Comparison of ENCODE assay signal across 11 mouse cellular contexts in the genomic region with DNA sequence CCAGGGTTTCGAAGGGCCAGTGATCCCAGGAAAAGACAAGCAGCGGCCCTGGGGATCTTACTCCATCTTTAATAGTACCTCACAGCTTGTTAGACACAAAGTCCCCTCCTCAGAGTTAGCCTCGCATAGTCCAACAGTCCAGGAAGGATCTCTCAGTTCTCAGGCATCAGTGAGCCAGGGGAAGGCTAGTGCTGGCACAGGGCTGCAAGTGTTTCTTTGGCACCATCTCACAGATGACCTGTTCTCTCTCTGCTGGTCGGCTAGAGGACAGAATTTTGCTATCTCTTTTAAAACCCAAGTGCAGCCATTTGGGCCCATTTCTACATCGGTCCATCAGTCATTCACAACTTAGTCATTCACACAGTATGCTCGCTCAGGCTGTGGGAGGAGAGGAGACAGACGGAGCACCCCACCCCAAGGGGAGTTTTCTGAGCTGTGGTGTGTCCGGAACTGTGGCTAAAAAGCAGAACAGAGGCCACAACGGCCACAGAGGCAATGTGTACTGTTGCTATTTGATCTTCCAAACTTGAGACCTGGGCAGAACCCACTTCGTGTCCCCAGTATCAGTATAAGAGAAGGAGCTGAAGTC. TPM values are rescaled to one million over a fixed set of nuclear protein-coding genes. Genes with fewer than 3 reads are reported as not detected.
DNase-seq lines count a peak whose midpoint lies in the region; ATAC-seq lines count a peak whose summit lies in the region.
"Had no signal": no experiment of that assay in that cellular context is flagged by ENCODE, and none has a peak within 500 bp of the region (broad histone marks: within the 10 kb centered on the region; RNA-seq: fewer than 3 reads in every experiment).

No protein-coding gene starts in this region.

- no peak overlapping the region for H3K4me2 ChIP-seq in heart, embryonic 14.5 days (ENCODE audit: low read length)
- no peak overlapping the region for H3K4me2 ChIP-seq in lung, embryonic 15.5 days
- H3K4me2 ChIP-seq in embryonic facial prominence, embryonic 15.5 days (replicated peaks): no peak overlapping the region
- H3K4me2 ChIP-seq: hindbrain, embryonic 15.5 days had no signal

- H3K9me3 ChIP-seq in heart, embryonic 14.5 days (ENCODE audit: control insufficient read depth, low read length): no peaks in the 10 kb centered on the region
- H3K9me3 ChIP-seq in lung, embryonic 15.5 days: no peaks in the 10 kb centered on the region
- H3K9me3 ChIP-seq in embryonic facial prominence, embryonic 15.5 days (replicated peaks): no peaks in the 10 kb centered on the region
- H3K9me3 ChIP-seq: hindbrain, embryonic 15.5 days; megakaryocyte, embryonic 14.5 days had no signal

- no peak for DNase-seq in heart, postnatal 14 days
- no peak for DNase-seq in lung, postnatal 25 days (ENCODE audit: low spot score)
- DNase-seq in ovary, postnatal 14 days (ENCODE audit: low spot score): no peak
- DNase-seq in gastrocnemius, postnatal 4 days (ENCODE audit: low spot score in 2 of 2): no peak
- DNase-seq: thymus, postnatal 14 days had no signal

- no peak for ATAC-seq in heart, embryonic 14.5 days (ENCODE audit: insufficient number of reproducible peaks, insufficient read depth, low FRiP score, low read depth)
- no peak for ATAC-seq in lung, embryonic 15.5 days (ENCODE audit: borderline replicate concordance, extremely low read depth, low FRiP score, low TSS enrichment)
- ATAC-seq in embryonic facial prominence, embryonic 15.5 days (ENCODE audit: insufficient number of reproducible peaks, low FRiP score, low TSS enrichment, low read depth): no peak
- peak; percentile 61 for ATAC-seq in monocyte, adult 5-6 weeks (replicated peaks; ENCODE audit: insufficient number of reproducible peaks, low FRiP score, low TSS enrichment, poor library complexity, severe bottlenecking)

- 0 out of 2 replicates have a peak overlapping the region, but pooled peaks have one; percentile 14 for H3K9ac ChIP-seq in heart, embryonic 14.5 days (ENCODE audit: low read length)
- no peak overlapping the region for H3K9ac ChIP-seq in lung, embryonic 15.5 days
- no peak overlapping the region for H3K9ac ChIP-seq in embryonic facial prominence, embryonic 15.5 days
- H3K9ac ChIP-seq: hindbrain, embryonic 15.5 days had no signal

- WGBS in heart, embryonic 14.5 days: 62% methylated on average over 10 of the region's 10 CpGs
- 46% methylated on average over 10 of the region's 10 CpGs for WGBS in lung, embryonic 15.5 days
- 67% methylated on average over 10 of the region's 10 CpGs for WGBS in embryonic facial prominence, embryonic 15.5 days

- H3K4me1 ChIP-seq in heart, embryonic 14.5 days (ENCODE audit: control insufficient read depth in 2 of 2, insufficient read depth in 2 of 2, low read length in 2 of 2): peaks cover 48 to 56% of the 10 kb centered on the region in 2 experiments
- H3K4me1 ChIP-seq in lung, embryonic 15.5 days: peaks cover 63% of the 10 kb centered on the region
- peaks cover 47% of the 10 kb centered on the region for H3K4me1 ChIP-seq in embryonic facial prominence, embryonic 15.5 days

- H3K27ac ChIP-seq in heart, embryonic 14.5 days (replicated peaks in 1 of 2; ENCODE audit: control insufficient read depth in 1 of 2, insufficient read depth in 1 of 2, low read depth in 2 of 2, low read length in 2 of 2): peak overlapping the region in 1 of 2 experiments; percentile 46; a peak in 2 of 4 replicates
- H3K27ac ChIP-seq in lung, embryonic 15.5 days: peak overlapping the region; percentile 57
- 0 out of 2 replicates have a peak overlapping the region, but pooled peaks have one; percentile 31 for H3K27ac ChIP-seq in embryonic facial prominence, embryonic 15.5 days (replicated peaks)
- H3K27ac ChIP-seq: hindbrain, embryonic 15.5 days had no signal

- H3K4me3 ChIP-seq in heart, embryonic 14.5 days (ENCODE audit: control insufficient read depth in 1 of 2, insufficient read depth in 1 of 2, low read depth in 1 of 2, low read length in 2 of 2): no peak overlapping the region
- H3K4me3 ChIP-seq in lung, embryonic 15.5 days: no peak overlapping the region
- no peak overlapping the region for H3K4me3 ChIP-seq in embryonic facial prominence, embryonic 15.5 days (replicated peaks)
- H3K4me3 ChIP-seq: hindbrain, embryonic 15.5 days; megakaryocyte, embryonic 14.5 days had no signal

- no peaks in the 10 kb centered on the region for H3K27me3 ChIP-seq in heart, embryonic 14.5 days (ENCODE audit: control insufficient read depth, insufficient read depth, low read length)
- peaks cover 7% of the 10 kb centered on the region; the same call in 1 of the 2 replicates for H3K27me3 ChIP-seq in lung, embryonic 15.5 days
- H3K27me3 ChIP-seq in embryonic facial prominence, embryonic 15.5 days: 0 out of 2 replicates have a peak, but pooled peaks cover 3% of the 10 kb centered on the region
- H3K27me3 ChIP-seq: hindbrain, embryonic 15.5 days had no signal

- intact Hi-C loops in heart, postnatal 14 days (cut with DNase I): loop anchor here (5.0 kb wide), 1 partner anchor 38 kb away; no protein-coding TSS in a partner anchor

- H3K36me3 ChIP-seq in heart, embryonic 14.5 days (ENCODE audit: control insufficient read depth, insufficient read depth, low read length): no peaks in the 10 kb centered on the region
- no peaks in the 10 kb centered on the region for H3K36me3 ChIP-seq in lung, embryonic 15.5 days
- no peaks in the 10 kb centered on the region for H3K36me3 ChIP-seq in embryonic facial prominence, embryonic 15.5 days
- H3K36me3 ChIP-seq: hindbrain, embryonic 15.5 days had no signal

RNA-seq across cellular contexts. Expression of a gene that starts 43.7 kb away (rescaled TPM):
- polyA plus RNA-seq in heart, embryonic 14.5 days (2014; fragmentation: Nextera tagmentation; extraction: Ambion mirVana): 4.1 and 4.5 TPM in 2 replicates
- 10 to 100 TPM; 14.6 to 31.6 TPM for total RNA-seq in heart, postnatal 14 days (2021)
- polyA plus RNA-seq in lung, embryonic 15.5 days (2015; fragmentation: Nextera tagmentation; extraction: Ambion mirVana): 4.1 TPM in 2 replicates
- 7.4 and 7.9 TPM in 2 replicates for polyA plus RNA-seq in embryonic facial prominence, embryonic 15.5 days (2015; fragmentation: Nextera tagmentation; extraction: Ambion mirVana)
- 31.1 to 35.4 TPM (median 33.2 TPM) in 3 replicates for total RNA-seq in monocyte, adult 5-6 weeks (2017)
- 10 to 100 TPM; 15.8 to 16.5 TPM for total RNA-seq in gastrocnemius, postnatal 4 days (2021)
